Mouse (Mus musculus) heart, postnatal 4 days (tissue): ENCODE data around the gene Ydjc. TPM values are rescaled to one million over a fixed set of nuclear protein-coding genes. Genes with fewer than 3 reads are reported as not detected.

ENCODE experiments used
- microRNA-seq, 2 experiments: library from miRNA; unstranded; fragments of <30 nt; microRNA quantifications; one replicate each; pipeline ENCODE4 v1.2.0; 2021 to 2022
- total RNA-seq, 2 experiments: library from RNA; stranded (reverse); gene quantifications; 2 replicates each; pipeline ENCODE4 v1.2.3; 2021

Ydjc gene
- total RNA-seq, 2 experiments from 2014 or later: 1.9 to 2.9 TPM

Small RNAs within 50 kb of the gene (microRNA-seq; reads per million reads assigned to microRNA genes)
- gene Mir130b (1,079 to 1,230 reads per million in 2 experiments), gene Mir301b (22.3 to 40.1 reads per million in 2 experiments)

Other genes with a start within 250 kb of the Ydjc start
- 10 to 100 TPM; 40.5 to 48.0 TPM for gene Ppm1f, start 248.2 kb upstream of the Ydjc start, total RNA-seq
- gene Mapk1, start 161.2 kb upstream of the Ydjc start, total RNA-seq: 100 to 1,000 TPM; 128 to 135 TPM
- 1 to 10 TPM; 6.3 to 6.9 TPM for gene Ypel1, start 74.9 kb upstream of the Ydjc start, total RNA-seq
- 10 to 100 TPM; 49.0 to 52.5 TPM for gene Ppil2, start 33.4 kb upstream of the Ydjc start, total RNA-seq
- 1 to 10 TPM; 4.1 to 4.3 TPM for gene 2610318N02Rik, start 19.5 kb upstream of the Ydjc start, total RNA-seq
- gene Sdf2l1, start 12.2 kb upstream of the Ydjc start, total RNA-seq: 10 to 100 TPM in 1 of 2 experiments, 1 to 10 TPM in 1; 8.2 to 10.5 TPM
- gene Ccdc116, start 2.6 kb downstream of the Ydjc start, total RNA-seq: under 1 TPM; 0.26 to 0.32 TPM
- 100 to 1,000 TPM; 154 to 157 TPM for gene Ube2l3, start 58.0 kb downstream of the Ydjc start, total RNA-seq
- gene Rimbp3, start 64.0 kb downstream of the Ydjc start, total RNA-seq: under 1 TPM; 0.43 TPM
- gene Hic2, start 89.0 kb downstream of the Ydjc start, total RNA-seq: 1 to 10 TPM; 7.0 to 7.1 TPM
- 1 to 10 TPM; 6.3 to 7.9 TPM for gene Tmem191c, start 131.5 kb downstream of the Ydjc start, total RNA-seq
- 1 to 10 TPM; 3.3 to 3.7 TPM for gene Serpind1, start 186.8 kb downstream of the Ydjc start, total RNA-seq